Mouse (Mus musculus): Measurements from ENCODE around the gene Arl16.
"Not testable (repeated sequence)": the region's sequence is repeated elsewhere in the genome, so short reads cannot be mapped to it uniquely, and the experiment has no call there.

- not testable (repeated sequence) for TF ChIP-seq EP300 (IDR thresholded peaks at IDR 0.05; ENCODE audit: insufficient read depth, low read depth, low read length); POLR2A (IDR thresholded peaks at IDR 0.05; ENCODE audit: insufficient read depth, low read length)
These were observed 46.9 kb upstream of the Arl16 start for GRCm38 (mm10) chr11:120514262-120514661.
